Mouse (Mus musculus): Measurements from ENCODE around the gene Paqr8.
A peak's percentile ranks its signal among the peaks of the same experiment; 100 is the strongest.
"Not testable (repeated sequence)": the region's sequence is repeated elsewhere in the genome, so short reads cannot be mapped to it uniquely, and the experiment has no call there.

Gene Paqr8

GRCm38 (mm10) chr1:20912115-20912514 lies 21.7 kb downstream of the Paqr8 start:
- DNase-seq (ENCODE audit: low spot score in 2 of 2): no peak

GRCm38 (mm10) chr1:20912527-20913171 lies 22.2 kb downstream of the Paqr8 start:
- peak in 1 of 2 experiments; percentile 23 for DNase-seq (ENCODE audit: low spot score in 2 of 2)

- no peak for DNase-seq (ENCODE audit: low spot score in 2 of 2)
Observed at GRCm38 (mm10) chr1:20914769-20915168, 24.4 kb downstream of the Paqr8 start.

DNA sequence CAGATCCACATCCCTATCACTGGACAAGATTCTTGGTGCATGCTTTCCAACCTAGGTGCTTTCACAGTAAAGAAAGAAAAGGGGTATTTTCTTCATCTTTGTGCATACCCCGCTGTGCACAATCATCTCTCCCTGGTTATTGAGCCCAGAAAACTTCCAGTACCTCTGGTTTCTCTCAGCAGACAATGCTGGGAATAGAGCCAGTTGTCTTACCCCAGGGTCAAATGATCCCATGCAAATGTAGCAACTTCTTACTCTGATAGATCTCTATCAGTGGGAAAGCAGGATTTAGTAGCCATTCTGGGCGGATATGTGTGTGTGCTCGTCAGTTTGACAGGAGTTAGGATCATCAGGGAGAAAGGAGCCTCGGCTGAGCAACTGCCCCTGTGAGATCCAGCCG lies 25.2 kb downstream of the Paqr8 start:
- DNase-seq (ENCODE audit: low spot score in 2 of 2): no peak

GRCm38 (mm10) chr1:20917496-20918050 lies 27.2 kb downstream of the Paqr8 start:
- DNase-seq (ENCODE audit: low spot score in 2 of 2): no peak

- no peak for DNase-seq (ENCODE audit: low spot score in 2 of 2)
Observed at GRCm38 (mm10) chr1:20919728-20920127, 29.3 kb downstream of the Paqr8 start.

DNA sequence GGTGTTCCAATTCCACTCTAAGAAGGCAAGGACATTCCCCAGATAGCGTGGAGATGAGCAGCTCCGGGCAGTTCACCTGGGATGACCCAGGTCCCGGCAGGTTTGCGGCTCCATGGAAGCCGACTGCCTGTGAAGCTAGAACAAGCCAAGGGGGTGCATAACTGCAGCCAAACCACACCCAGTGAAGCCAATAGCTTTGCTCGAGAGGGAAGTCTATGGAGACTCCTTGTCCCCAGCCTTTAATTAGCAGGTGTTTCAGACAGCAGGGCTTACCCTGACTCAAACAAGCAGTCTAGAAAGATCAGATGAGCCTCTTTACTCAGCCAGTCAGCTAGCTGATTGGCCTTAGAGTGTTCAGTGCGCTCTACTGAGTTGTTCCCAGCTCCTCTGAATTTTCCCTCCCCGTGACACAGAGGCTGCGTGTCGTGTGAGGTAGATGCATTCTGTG lies 30.7 kb downstream of the Paqr8 start:
- DNase-seq (ENCODE audit: low spot score in 2 of 2): no peak

GRCm38 (mm10) chr1:20922612-20923399 lies 32.4 kb downstream of the Paqr8 start:
- no peak for DNase-seq (ENCODE audit: low spot score in 2 of 2)

GRCm38 (mm10) chr1:20925324-20925723 lies 34.9 kb downstream of the Paqr8 start:
- DNase-seq (ENCODE audit: low spot score in 2 of 2): not testable (repeated sequence)

- no peak for DNase-seq (ENCODE audit: low spot score in 2 of 2)
Observed at GRCm38 (mm10) chr1:20925926-20926325, 35.5 kb downstream of the Paqr8 start.

DNA sequence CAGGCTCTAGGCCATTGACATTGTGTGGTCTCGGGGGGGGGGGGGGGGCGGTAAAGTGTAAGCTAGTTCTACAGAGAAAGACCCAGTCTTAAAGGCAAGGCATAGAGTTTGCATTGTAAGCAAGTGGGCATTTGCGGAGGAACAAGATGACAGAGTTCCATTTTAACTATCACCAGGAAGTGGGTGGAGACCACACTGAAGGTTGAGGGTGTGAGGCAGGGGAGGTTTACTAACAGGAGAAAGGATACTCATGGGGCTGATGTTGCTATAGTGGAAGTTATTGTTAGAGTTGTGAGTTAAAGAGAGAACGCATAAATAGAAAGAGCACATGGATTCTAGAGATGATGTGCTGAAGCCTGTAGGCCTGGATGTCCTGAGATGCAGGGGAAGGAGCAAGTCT lies 36.0 kb downstream of the Paqr8 start:
- DNase-seq (ENCODE audit: low spot score in 2 of 2): no peak

DNA sequence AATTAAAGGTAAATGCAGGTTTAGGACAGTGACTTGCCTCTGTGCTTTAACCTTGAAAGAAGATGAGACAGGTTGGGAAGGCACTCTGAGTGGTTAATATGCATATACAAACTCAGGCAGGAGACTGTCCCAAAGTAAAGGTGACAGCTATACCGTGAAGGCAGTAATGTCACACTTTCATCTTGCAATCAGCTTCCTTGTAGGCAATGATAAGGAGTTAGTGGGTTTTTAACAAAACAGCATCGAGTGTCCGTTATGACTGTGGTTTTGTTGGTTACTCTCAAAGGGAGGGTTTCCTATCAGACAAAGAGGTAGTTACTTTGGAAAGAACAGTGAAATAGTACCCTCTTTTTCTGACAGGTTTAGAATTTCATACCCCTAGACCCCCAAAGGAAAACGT lies 38.1 kb downstream of the Paqr8 start:
- DNase-seq (ENCODE audit: low spot score in 2 of 2): no peak

DNA sequence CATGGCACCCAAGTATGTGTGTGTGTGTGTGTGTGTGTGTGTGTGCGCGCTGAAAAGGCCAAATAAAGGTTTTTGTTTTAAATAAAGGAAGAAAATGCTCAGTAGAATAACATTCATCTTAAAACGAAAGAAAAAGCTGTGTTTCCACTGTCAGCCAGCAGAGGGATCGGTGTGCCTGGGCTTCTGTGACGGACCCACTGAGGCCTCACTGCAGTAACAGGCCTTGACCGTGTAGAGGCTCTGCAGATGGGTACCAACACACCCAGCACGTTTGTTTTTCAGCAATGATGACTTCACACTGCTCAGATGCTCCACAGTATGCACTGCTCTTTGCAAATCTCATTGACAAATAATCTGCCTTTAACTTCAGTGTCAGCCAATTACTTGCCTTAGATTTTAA lies 43.1 kb downstream of the Paqr8 start:
- peak; percentile 20 to 51 for DNase-seq (ENCODE audit: low spot score in 2 of 2)

DNA sequence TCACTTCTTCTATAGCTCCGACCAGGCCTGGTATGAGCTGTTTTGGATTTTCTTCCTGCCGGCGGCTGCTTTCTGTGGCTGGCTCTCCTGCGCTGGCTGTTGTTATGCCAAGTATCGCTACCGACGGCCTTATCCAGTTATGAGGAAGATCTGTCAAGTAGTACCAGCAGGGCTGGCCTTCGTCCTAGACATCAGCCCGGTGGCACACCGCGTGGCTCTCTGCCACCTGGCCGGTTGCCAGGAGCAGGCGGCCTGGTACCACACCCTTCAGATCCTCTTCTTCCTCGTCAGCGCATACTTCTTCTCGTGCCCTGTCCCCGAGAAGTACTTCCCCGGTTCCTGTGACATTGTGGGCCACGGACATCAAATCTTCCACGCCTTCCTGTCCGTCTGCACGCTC lies 44.7 kb downstream of the Paqr8 start:
- DNase-seq (ENCODE audit: low spot score in 2 of 2): no peak

GRCm38 (mm10) chr1:20939046-20939445 lies 48.6 kb downstream of the Paqr8 start:
- peak; percentile 21 to 41 for DNase-seq (ENCODE audit: low spot score in 2 of 2)

- peak; percentile 54 to 65 for DNase-seq (ENCODE audit: low spot score in 2 of 2)
Observed at GRCm38 (mm10) chr1:20940151-20940550, 49.7 kb downstream of the Paqr8 start.

DNA sequence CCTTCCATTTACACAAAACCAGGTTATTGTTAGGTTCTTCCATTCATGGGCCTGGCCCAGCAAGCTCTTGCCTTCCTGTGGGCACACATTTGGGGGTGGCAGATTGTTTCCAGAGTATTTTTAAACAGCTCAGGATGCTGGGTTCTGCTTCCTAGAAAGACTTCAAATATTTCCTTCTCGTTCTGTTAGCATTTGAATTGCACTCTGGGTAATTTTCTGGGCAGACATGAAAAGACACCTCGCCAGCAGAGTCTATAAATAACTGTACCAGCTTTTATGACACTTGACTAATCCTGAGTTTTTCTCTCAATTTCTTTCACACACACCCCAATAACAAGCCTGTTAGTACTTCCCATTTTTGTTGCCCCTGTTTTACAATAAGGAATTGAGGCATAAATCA lies 50.9 kb downstream of the Paqr8 start:
- no peak for DNase-seq (ENCODE audit: low spot score in 2 of 2)

GRCm38 (mm10) chr1:20941857-20942256 lies 51.5 kb downstream of the Paqr8 start:
- DNase-seq (ENCODE audit: low spot score in 2 of 2): no peak

GRCm38 (mm10) chr1:20943016-20943415 lies 52.6 kb downstream of the Paqr8 start:
- no peak for DNase-seq (ENCODE audit: low spot score in 2 of 2)

DNA sequence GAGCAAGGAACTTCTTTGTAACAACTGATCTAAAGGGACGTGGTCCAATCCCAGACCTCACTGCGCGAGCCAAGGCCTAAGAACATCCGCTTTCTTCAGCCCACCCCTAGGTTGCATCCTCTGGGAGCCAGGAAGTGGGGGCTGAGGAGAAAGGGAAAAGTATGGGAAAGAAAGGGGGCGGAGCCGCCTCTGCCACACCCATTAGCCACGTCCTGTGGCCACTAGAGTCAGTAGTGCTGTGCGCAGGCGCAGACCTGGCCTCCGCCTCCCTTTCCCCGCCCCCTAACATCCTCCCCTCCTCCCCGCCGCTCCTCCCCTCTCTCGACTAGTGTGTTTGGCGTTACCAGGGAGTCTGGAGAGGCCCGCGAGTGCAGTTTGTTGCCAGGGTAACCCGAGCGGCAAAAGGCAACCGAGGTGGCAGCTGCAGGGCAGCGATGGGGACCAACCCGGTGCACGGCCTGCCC lies 60.9 kb downstream of the Paqr8 start, which contains the start of gene Efhc1:
Gene Efhc1 (plus strand): TSS at position 327 of the 464 bp plus-strand sequence.
- peak; percentile 85 to 91 for DNase-seq (ENCODE audit: low spot score in 2 of 2)

GRCm38 (mm10) chr1:20951799-20952198 lies 61.4 kb downstream of the Paqr8 start:
- DNase-seq (ENCODE audit: low spot score in 2 of 2): no peak

- DNase-seq (ENCODE audit: low spot score in 2 of 2): no peak
Observed at GRCm38 (mm10) chr1:20954876-20955275, 64.5 kb downstream of the Paqr8 start.

- DNase-seq (ENCODE audit: low spot score in 2 of 2): no peak
Observed at GRCm38 (mm10) chr1:20969642-20970041, 79.2 kb downstream of the Paqr8 start.

Data from urinary bladder, postnatal 36 days (tissue).